Mouse (Mus musculus): ENCODE measurements around the gene Ttc12.

Gene Ttc12

GRCm38 (mm10) chr9:49488912-49489895 is 3.2 kb upstream of the Ttc12 start:
- peak; percentile 56 to 62 for DNase-seq

GRCm38 (mm10) chr9:49488258-49488657 is 2.2 kb upstream of the Ttc12 start:
- no peak for DNase-seq

- DNase-seq = no peak
Measured at GRCm38 (mm10) chr9:49487657-49487943, 1.6 kb upstream of the Ttc12 start.

GRCm38 (mm10) chr9:49486805-49487656 is 1.0 kb upstream of the Ttc12 start:
- no peak for DNase-seq

GRCm38 (mm10) chr9:49485250-49485891 is 654 bp downstream of the Ttc12 start:
- no peak for DNase-seq

- no peak for DNase-seq
Measured at GRCm38 (mm10) chr9:49483316-49483715, 2.7 kb downstream of the Ttc12 start.

GRCm38 (mm10) chr9:49472126-49472525 is 13.9 kb downstream of the Ttc12 start:
- DNase-seq = no peak

GRCm38 (mm10) chr9:49470946-49471345 is 15.1 kb downstream of the Ttc12 start:
- DNase-seq = no peak

- no peak for DNase-seq
Measured at GRCm38 (mm10) chr9:49470006-49470405, 16.0 kb downstream of the Ttc12 start.

GRCm38 (mm10) chr9:49456136-49456535 is 29.9 kb downstream of the Ttc12 start:
- DNase-seq = no peak

GRCm38 (mm10) chr9:49452396-49452795 is 33.6 kb downstream of the Ttc12 start:
- DNase-seq = no peak

GRCm38 (mm10) chr9:49450491-49450890 is 35.5 kb downstream of the Ttc12 start:
- no peak for DNase-seq

- no peak for DNase-seq
Measured at GRCm38 (mm10) chr9:49442621-49443020, 43.4 kb downstream of the Ttc12 start.

- no peak for DNase-seq
Measured at GRCm38 (mm10) chr9:49427478-49427877, 58.5 kb downstream of the Ttc12 start.

GRCm38 (mm10) chr9:49426921-49427320 is 59.1 kb downstream of the Ttc12 start, which contains the start of gene Ankk1:
TSS of gene Ankk1 (minus strand) at chr9:49427021.
- DNase-seq = no peak

GRCm38 (mm10) chr9:49425585-49425984 is 60.4 kb downstream of the Ttc12 start:
- DNase-seq = no peak

GRCm38 (mm10) chr9:49423866-49424265 is 62.2 kb downstream of the Ttc12 start:
- DNase-seq = no peak

GRCm38 (mm10) chr9:49410621-49411020 is 75.4 kb downstream of the Ttc12 start:
- DNase-seq = no peak

- no peak for DNase-seq
Measured at GRCm38 (mm10) chr9:49407028-49407427, 79.0 kb downstream of the Ttc12 start.

- DNase-seq = no peak
Measured at GRCm38 (mm10) chr9:49403711-49404110, 82.3 kb downstream of the Ttc12 start.

GRCm38 (mm10) chr9:49396006-49396405 is 90.0 kb downstream of the Ttc12 start:
- no peak for DNase-seq

GRCm38 (mm10) chr9:49392242-49392641 is 93.8 kb downstream of the Ttc12 start:
- DNase-seq = no peak

Data from B cell, adult 2 months (primary cell).